Mouse (Mus musculus) neural tube, embryonic 13.5 days (tissue): ENCODE results near the gene Mdm2. TPM values are rescaled to one million over a fixed set of nuclear protein-coding genes. Genes with fewer than 3 reads are reported as not detected.
"Not testable (repeated sequence)": the region's sequence is repeated elsewhere in the genome, so short reads cannot be mapped to it uniquely, and the experiment has no call there.

ENCODE experiments used
- ATAC-seq: fragments of 200-750 bp; cut with Nextera tagmentation; 2 replicates; pipeline ENCODE4 v1.8.0; 2017; ENCODE audit warnings: low read depth, mild to moderate bottlenecking, moderate TSS enrichment, moderate library complexity
- H3K27ac ChIP-seq: fragments of 300-500 bp; sonication (generic); replicated peaks from 2 replicates; pipeline ENCODE4 v1.5.1; 2015; ENCODE audit warnings: moderate library complexity, mild to moderate bottlenecking, inconsistent platforms
- H3K27me3 ChIP-seq: fragments of 300-500 bp; sonication (generic); 2 replicates; pipeline ENCODE4 v1.6.1; 2015; ENCODE audit warnings: mild to moderate bottlenecking, inconsistent platforms
- H3K36me3 ChIP-seq: fragments of 300-500 bp; sonication (generic); 2 replicates; pipeline ENCODE4 v1.6.1; 2015; ENCODE audit warnings: mild to moderate bottlenecking, inconsistent platforms
- H3K4me1 ChIP-seq: fragments of 300-500 bp; sonication (generic); replicated peaks from 2 replicates; pipeline ENCODE4 v1.6.1; 2015; ENCODE audit warnings: inconsistent platforms
- H3K4me2 ChIP-seq: fragments of 300-500 bp; sonication (generic); 2 replicates; pipeline ENCODE4 v1.6.1; 2015; ENCODE audit warnings: inconsistent platforms, mild to moderate bottlenecking, moderate library complexity
- H3K4me3 ChIP-seq: fragments of 300-500 bp; sonication (generic); 2 replicates; pipeline ENCODE4 v1.5.1; 2015; ENCODE audit warnings: mild to moderate bottlenecking, inconsistent platforms
- H3K9ac ChIP-seq: fragments of 300-500 bp; sonication (generic); 2 replicates; pipeline ENCODE4 v1.6.1; 2015; ENCODE audit warnings: moderate library complexity, mild to moderate bottlenecking, inconsistent platforms
- H3K9me3 ChIP-seq: fragments of 300-500 bp; sonication (generic); 2 replicates; pipeline ENCODE4 v1.6.1; 2016; ENCODE audit warnings: inconsistent platforms
- WGBS: fragments of 180-500 bp; shearing (Covaris S2); methylation state at CpG from one replicate; pipeline ENCODE4 v1.1.7; 2015; 5-methylcytosine and 5-hydroxymethylcytosine counted together
- polyA plus RNA-seq: library from polyadenylated mRNA; unstranded; fragments of >200 nt; fragmentation: Nextera tagmentation; extraction: Ambion mirVana; gene quantifications from 2 replicates; pipeline ENCODE4 v1.2.1, GENCODE M21; 2015

Mdm2 gene
- polyA plus RNA-seq, 1 experiment from 2014 or later: 52.5 TPM

GRCm38 (mm10) chr10:117705806-117706205, 4.8 kb downstream of the Mdm2 start:
- Histone ChIP-seq H3K27me3 (no peaks in the 10 kb centered on the region), H3K9ac (no peak overlapping the region), H3K9me3 (no peaks in the 10 kb centered on the region), H3K36me3 (peaks cover 61% of the 10 kb centered on the region), H3K27ac (no peak overlapping the region), H3K4me3 (no peak overlapping the region), H3K4me2 (no peak overlapping the region), H3K4me1 (peaks cover 27% of the 10 kb centered on the region)
- ATAC-seq: no peak

GRCm38 (mm10) chr10:117704964-117705335, 5.6 kb downstream of the Mdm2 start:
- Histone ChIP-seq H3K4me1 (peaks cover 27% of the 10 kb centered on the region), H3K36me3 (peaks cover 69% of the 10 kb centered on the region), H3K27ac (no peak overlapping the region), H3K4me3 (no peak overlapping the region), H3K9ac (no peak overlapping the region), H3K27me3 (no peaks in the 10 kb centered on the region), H3K4me2 (no peak overlapping the region), H3K9me3 (no peaks in the 10 kb centered on the region)
- 96% methylated on average over 6 of the region's 6 CpGs for WGBS
- ATAC-seq: no peak

DNA sequence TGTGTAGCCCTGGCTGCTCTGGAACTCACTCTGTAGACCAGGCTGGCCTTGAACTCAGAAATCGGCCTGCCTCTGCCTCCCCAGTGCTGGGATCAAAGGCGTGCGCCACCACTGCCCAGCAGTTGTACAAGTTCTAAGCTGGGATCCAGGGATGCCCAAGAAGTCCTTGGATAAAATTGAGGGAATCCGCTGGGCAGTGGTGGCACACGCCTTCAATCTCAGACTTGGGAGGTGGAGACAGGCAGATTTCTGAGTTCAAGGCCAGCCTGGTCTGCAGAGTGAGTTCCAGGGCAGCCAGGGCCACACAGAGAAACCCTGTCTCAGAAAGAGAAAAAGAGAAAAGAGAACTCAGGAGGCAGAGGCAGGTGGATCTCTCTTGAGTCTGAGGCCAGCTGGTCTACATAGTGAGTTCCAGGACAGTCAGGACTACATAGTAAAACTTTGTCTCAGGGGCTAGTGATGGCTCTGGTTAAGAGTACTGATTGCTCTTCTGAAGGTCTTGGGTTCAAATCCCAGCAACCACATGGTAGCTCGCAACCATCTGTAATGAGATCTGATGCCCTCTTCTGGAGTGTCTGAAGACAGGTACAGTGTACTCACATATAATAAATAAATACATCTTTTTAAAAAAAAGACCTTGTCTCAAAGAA, 6.1 kb downstream of the Mdm2 start:
- H3K9ac ChIP-seq, ATAC-seq: not testable (repeated sequence)
- WGBS: 97% methylated on average over 6 of the region's 6 CpGs

DNA sequence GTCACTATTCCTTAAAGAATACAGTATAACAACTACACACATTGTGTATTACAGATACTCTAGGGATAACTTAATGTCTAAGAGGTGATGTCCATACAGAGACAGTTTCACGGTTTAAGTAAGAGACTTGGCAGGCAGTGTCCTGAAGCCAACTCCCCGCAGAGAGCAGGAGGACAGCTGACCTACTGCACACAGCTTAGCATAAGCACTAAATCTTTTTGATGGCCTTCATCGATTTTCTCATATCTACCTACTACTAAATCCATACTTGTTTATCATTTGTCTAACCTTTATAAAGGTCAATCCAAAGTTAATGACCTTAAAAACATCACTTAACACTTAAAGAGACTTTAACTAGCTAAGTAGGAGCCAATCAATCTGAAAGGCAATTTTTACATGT, 7.1 kb downstream of the Mdm2 start:
- Histone ChIP-seq H3K36me3 (peaks cover 84% of the 10 kb centered on the region), H3K4me1 (peaks cover 16% of the 10 kb centered on the region), H3K4me2 (no peak overlapping the region), H3K9ac (no peak overlapping the region), H3K9me3 (no peaks in the 10 kb centered on the region), H3K4me3 (no peak overlapping the region), H3K27ac (no peak overlapping the region), H3K27me3 (no peaks in the 10 kb centered on the region)
- WGBS: 83% methylated on average over 3 of the region's 3 CpGs
- no peak for ATAC-seq

More for the DNA sequence above, 6.1 kb downstream of the Mdm2 start:
- Histone ChIP-seq H3K4me1 (peaks cover 25% of the 10 kb centered on the region), H3K36me3 (peaks cover 74% of the 10 kb centered on the region)
- not testable (repeated sequence) for H3K27ac ChIP-seq, H3K4me3 ChIP-seq, H3K9me3 ChIP-seq, H3K27me3 ChIP-seq, H3K4me2 ChIP-seq

GRCm38 (mm10) chr10:117702024-117702833, 8.3 kb downstream of the Mdm2 start:
- Histone ChIP-seq H3K4me1 (peaks cover 9% of the 10 kb centered on the region), H3K4me3 (no peak overlapping the region), H3K9me3 (no peaks in the 10 kb centered on the region), H3K4me2 (no peak overlapping the region), H3K9ac (no peak overlapping the region), H3K36me3 (peaks cover 90% of the 10 kb centered on the region), H3K27ac (no peak overlapping the region), H3K27me3 (no peaks in the 10 kb centered on the region)
- ATAC-seq: no peak
- WGBS: 93% methylated on average over 6 of the region's 6 CpGs

DNA sequence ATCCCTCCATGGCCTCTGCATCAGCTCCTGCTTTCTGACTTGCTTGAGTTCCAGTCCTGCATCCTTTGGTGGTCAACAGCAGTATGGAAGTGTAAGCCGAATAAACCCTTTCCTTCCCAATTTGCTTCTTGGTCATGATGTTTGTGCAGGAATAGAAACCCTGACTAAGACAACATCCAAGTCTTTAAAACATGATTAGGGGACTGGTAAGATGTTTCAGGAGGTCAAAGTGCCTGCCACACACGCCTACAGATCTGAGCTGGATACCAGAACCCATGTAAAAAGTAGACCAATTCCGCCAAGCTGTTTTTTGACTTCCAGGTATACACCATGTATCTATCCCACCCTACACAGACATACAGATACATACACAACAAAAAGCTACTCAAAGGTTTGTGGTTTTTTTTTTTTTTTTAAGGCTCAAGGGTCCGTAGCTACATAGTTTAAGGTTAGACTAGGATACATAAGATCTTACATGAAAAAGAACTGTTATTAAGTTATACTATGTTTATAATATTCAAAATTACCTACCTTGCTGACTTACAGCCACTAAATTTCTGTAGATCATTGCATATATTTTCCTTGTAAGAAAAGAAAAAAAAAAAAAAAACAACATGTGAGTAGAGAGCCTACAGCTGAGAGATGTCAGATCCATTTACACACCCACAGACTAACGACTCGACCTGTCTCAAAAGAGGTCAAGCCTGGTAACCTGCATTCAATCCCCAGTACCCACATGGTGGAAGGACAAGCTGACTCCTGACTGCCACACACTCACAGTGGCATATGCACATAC, 9.3 kb downstream of the Mdm2 start:
- no peaks in the 10 kb centered on the region for H3K9me3 ChIP-seq
- ATAC-seq: no peak
- H3K4me2 ChIP-seq: no peak overlapping the region
- no peaks in the 10 kb centered on the region for H3K4me1 ChIP-seq
- no peak overlapping the region for H3K9ac ChIP-seq
- H3K36me3 ChIP-seq: peaks cover 91% of the 10 kb centered on the region
- no peak overlapping the region for H3K4me3 ChIP-seq
- WGBS: 94% methylated on average over 6 of the region's 6 CpGs
- no peak overlapping the region for H3K27ac ChIP-seq
- H3K27me3 ChIP-seq: no peaks in the 10 kb centered on the region

- no peak overlapping the region for H3K4me2 ChIP-seq
- H3K36me3 ChIP-seq: peaks cover 95% of the 10 kb centered on the region
- no peaks in the 10 kb centered on the region for H3K4me1 ChIP-seq
- ATAC-seq: no peak
- H3K27me3 ChIP-seq: no peaks in the 10 kb centered on the region
- no peak overlapping the region for H3K4me3 ChIP-seq
- no peaks in the 10 kb centered on the region for H3K9me3 ChIP-seq
- 89% methylated on average over 1 of the region's 1 CpGs for WGBS
- no peak overlapping the region for H3K9ac ChIP-seq
- H3K27ac ChIP-seq: no peak overlapping the region
Measured at GRCm38 (mm10) chr10:117700450-117700849, 10.1 kb downstream of the Mdm2 start.

DNA sequence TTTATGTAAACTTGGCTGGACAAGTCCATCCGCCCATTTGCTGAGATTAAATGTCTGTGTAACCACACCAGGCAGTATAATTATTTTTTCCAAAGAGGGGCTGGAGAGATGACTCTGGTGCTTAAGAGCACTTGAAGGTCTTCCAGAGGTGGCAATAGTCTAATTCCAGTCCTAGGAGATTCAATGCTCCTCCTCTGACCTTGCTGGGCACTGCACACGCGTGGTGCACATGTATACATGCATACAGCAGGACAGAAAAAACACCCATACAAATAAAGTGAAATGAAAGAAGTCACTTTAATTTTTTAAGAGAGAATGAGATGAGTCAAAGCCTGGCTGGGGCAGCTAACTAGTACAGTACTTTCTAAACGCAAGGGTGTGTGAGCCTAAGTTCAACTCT, 10.6 kb downstream of the Mdm2 start:
- Histone ChIP-seq H3K4me1 (no peaks in the 10 kb centered on the region), H3K4me3 (no peak overlapping the region), H3K4me2 (no peak overlapping the region), H3K9me3 (no peaks in the 10 kb centered on the region), H3K9ac (no peak overlapping the region), H3K27me3 (no peaks in the 10 kb centered on the region), H3K36me3 (peaks cover 95% of the 10 kb centered on the region), H3K27ac (no peak overlapping the region)
- 94% methylated on average over 4 of the region's 4 CpGs for whole genome bisulfite sequencing
- no peak for ATAC-seq

DNA sequence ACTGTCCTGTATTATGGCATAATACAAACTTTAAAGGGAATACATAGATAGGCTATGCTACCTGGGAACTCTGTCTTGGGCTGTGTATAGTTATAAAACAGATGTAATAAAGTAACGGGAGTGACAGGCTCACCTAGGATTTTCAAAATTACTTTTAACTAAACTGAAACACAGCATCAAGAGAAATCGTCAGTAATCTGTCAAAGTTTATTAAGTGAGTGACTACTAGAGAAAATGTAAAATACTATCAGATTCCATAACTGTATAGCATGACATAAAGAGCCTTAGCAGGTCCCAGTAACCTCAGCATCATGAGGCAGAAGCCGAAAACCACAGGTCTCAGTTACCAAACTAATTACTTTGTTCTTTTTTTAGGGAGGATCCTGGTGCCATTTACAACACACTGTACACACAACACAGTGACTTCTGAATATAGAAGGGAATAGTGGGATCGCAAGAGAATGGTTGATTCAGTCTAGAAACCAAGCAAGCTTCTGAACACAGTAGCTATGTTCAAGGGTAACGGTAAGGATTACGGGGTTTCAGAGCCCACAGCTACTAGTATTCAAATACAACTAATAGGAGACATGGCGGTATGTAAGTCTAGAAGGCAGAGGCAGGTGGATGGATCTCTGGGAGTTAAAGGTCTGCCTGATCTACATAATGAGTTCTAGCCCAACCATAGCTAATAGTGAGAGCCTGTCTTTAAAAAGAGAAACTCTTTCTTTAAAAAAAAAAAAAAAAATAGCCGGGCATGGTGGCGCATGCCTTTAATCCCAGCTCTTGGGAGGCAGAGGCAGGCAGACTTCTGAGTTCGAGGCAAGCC, 12.0 kb downstream of the Mdm2 start:
- WGBS: 94% methylated on average over 10 of the region's 10 CpGs
- ATAC-seq: no peak

GRCm38 (mm10) chr10:117697561-117698115, 12.9 kb downstream of the Mdm2 start:
- peaks cover 91% of the 10 kb centered on the region for H3K36me3 ChIP-seq
- WGBS: 88% methylated on average over 3 of the region's 3 CpGs
- no peaks in the 10 kb centered on the region for H3K4me1 ChIP-seq
- H3K27me3 ChIP-seq: no peaks in the 10 kb centered on the region
- H3K4me2 ChIP-seq: no peak overlapping the region
- no peak overlapping the region for H3K4me3 ChIP-seq
- H3K27ac ChIP-seq: no peak overlapping the region
- no peaks in the 10 kb centered on the region for H3K9me3 ChIP-seq
- ATAC-seq: no peak
- no peak overlapping the region for H3K9ac ChIP-seq

More for the DNA sequence above, 12.0 kb downstream of the Mdm2 start:
- Histone ChIP-seq H3K4me1 (no peaks in the 10 kb centered on the region), H3K9me3 (no peaks in the 10 kb centered on the region), H3K4me3 (no peak overlapping the region), H3K9ac (no peak overlapping the region), H3K27ac (no peak overlapping the region), H3K36me3 (peaks cover 94% of the 10 kb centered on the region), H3K27me3 (no peaks in the 10 kb centered on the region), H3K4me2 (no peak overlapping the region)

DNA sequence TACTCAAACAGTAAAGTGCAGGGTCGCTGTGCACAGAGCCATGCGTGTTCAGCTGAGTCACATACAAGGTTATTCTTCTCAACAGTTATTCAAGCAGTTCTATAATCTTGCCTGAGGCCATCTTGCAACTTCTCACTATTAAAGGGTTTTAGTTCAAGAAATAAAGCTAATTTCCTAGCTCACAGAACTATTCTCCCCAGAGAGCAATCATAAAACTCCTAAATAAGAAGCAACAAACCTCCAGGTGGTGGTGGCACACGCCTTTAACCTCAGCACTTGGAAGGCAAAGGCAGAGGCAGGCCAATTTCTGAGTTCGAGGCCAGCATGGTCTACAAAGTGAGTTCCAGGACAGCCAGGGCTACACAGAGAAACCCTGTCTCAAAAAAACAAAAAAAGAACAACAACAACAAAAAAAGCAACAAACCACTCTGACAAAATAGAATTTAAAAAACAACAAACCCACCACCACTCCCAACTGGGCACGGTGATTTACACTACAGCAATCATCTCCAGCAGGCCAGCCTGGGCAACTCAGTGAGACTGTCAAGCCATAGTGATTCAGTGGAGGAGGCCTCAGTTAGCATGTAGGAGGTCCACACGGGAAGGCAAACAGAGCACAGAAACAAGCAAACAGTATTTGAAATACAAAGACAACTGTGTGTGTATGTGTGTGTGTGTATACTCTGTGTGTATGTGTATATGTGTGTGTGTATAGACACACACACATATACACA, 13.6 kb downstream of the Mdm2 start:
- Histone ChIP-seq H3K9me3 (no peaks in the 10 kb centered on the region), H3K9ac (no peak overlapping the region), H3K4me3 (no peak overlapping the region), H3K27ac (no peak overlapping the region), H3K4me2 (no peak overlapping the region), H3K36me3 (peaks cover 94% of the 10 kb centered on the region), H3K4me1 (no peaks in the 10 kb centered on the region), H3K27me3 (no peaks in the 10 kb centered on the region)
- WGBS: 92% methylated on average over 6 of the region's 6 CpGs
- no peak for ATAC-seq
